Mouse (Mus musculus): ENCODE measurements at regions not wholly inside any gene's neighbourhood (a gene's known extent, or its start where the extent isn't known, plus 50 kb on each side); places are given as distances from the start of the nearest gene placed in this dataset.

GRCm38 (mm10) chrX:107477066-107477465 is 73.9 kb upstream of the Itm2a start:
- peak; percentile 10 to 36 for DNase-seq (ENCODE audit: low spot score in 2 of 2)

GRCm38 (mm10) chrX:107469242-107469641 is 66.1 kb upstream of the Itm2a start:
- DNase-seq (ENCODE audit: low spot score in 2 of 2) = no peak
